ENCODE assay signal across 9 mouse cellular contexts in genomic region chr7:91090317-91090829, GRCm38 (mm10).
DNase-seq lines count a peak whose midpoint lies in the region; ATAC-seq and TF ChIP-seq lines count a peak whose summit lies in the region.
"Had no signal": no experiment of that assay in that cellular context is flagged by ENCODE, and none has a peak within 500 bp of the region (broad histone marks: within the 10 kb centered on the region; RNA-seq: fewer than 3 reads in every experiment).

No protein-coding gene starts in this region.

- H3K27ac ChIP-seq in gastrocnemius, adult 2 months = no peak overlapping the region
- H3K27ac ChIP-seq in hindbrain, embryonic 14.5 days = no peak overlapping the region
- no peak overlapping the region for H3K27ac ChIP-seq in midbrain, embryonic 13.5 days
- H3K27ac ChIP-seq in liver, embryonic 12.5 days = no peak overlapping the region

- intact Hi-C loops in gastrocnemius, adult 2 months (cut with DNase I) = no loop called here

- H3K4me3 ChIP-seq in gastrocnemius, adult 2 months = peak overlapping the region; percentile 43
- H3K4me3 ChIP-seq in hindbrain, embryonic 14.5 days (replicated peaks; ENCODE audit: low read length) = peak overlapping the region; percentile 42
- H3K4me3 ChIP-seq in midbrain, embryonic 13.5 days (replicated peaks) = peak overlapping the region; percentile 42
- no peak overlapping the region for H3K4me3 ChIP-seq in liver, embryonic 12.5 days

- TF ChIP-seq CTCF in gastrocnemius, adult 2 months (IDR thresholded peaks at IDR 0.05) = no peak

- no peaks in the 10 kb centered on the region for H3K36me3 ChIP-seq in hindbrain, embryonic 14.5 days (replicated peaks; ENCODE audit: control insufficient read depth, insufficient read depth)
- H3K36me3 ChIP-seq in midbrain, embryonic 13.5 days = no peaks in the 10 kb centered on the region
- H3K36me3 ChIP-seq in liver, embryonic 12.5 days = no peaks in the 10 kb centered on the region

- no peaks in the 10 kb centered on the region for H3K27me3 ChIP-seq in hindbrain, embryonic 14.5 days (ENCODE audit: control insufficient read depth, insufficient read depth, low read length)
- H3K27me3 ChIP-seq in midbrain, embryonic 13.5 days = peaks cover 3% of the 10 kb centered on the region; the same call in 1 of the 2 replicates
- peaks cover 13% of the 10 kb centered on the region for H3K27me3 ChIP-seq in liver, embryonic 12.5 days (replicated peaks)

- no peaks in the 10 kb centered on the region for H3K4me1 ChIP-seq in hindbrain, embryonic 14.5 days (replicated peaks; ENCODE audit: control insufficient read depth, insufficient read depth, low read length)
- peaks cover 11% of the 10 kb centered on the region for H3K4me1 ChIP-seq in midbrain, embryonic 13.5 days (replicated peaks)
- H3K4me1 ChIP-seq in liver, embryonic 12.5 days = no peaks in the 10 kb centered on the region

- WGBS in hindbrain, embryonic 14.5 days = 62% methylated on average over 5 of the region's 5 CpGs
- 60% methylated on average over 5 of the region's 5 CpGs for WGBS in midbrain, embryonic 13.5 days
- 51% methylated on average over 5 of the region's 5 CpGs for WGBS in liver, embryonic 12.5 days (ENCODE audit: insufficient replicate concordance)

- peak overlapping the region; percentile 82 for H3K4me2 ChIP-seq in hindbrain, embryonic 14.5 days (replicated peaks)
- peak overlapping the region; percentile 67 for H3K4me2 ChIP-seq in midbrain, embryonic 13.5 days (replicated peaks)
- H3K4me2 ChIP-seq in liver, embryonic 12.5 days = no peak overlapping the region

- peak overlapping the region; percentile 53 for H3K9ac ChIP-seq in hindbrain, embryonic 14.5 days
- peak overlapping the region; percentile 59 for H3K9ac ChIP-seq in midbrain, embryonic 13.5 days (replicated peaks)
- H3K9ac ChIP-seq in liver, embryonic 12.5 days = no peak overlapping the region

- ATAC-seq in hindbrain, embryonic 14.5 days (ENCODE audit: low FRiP score) = 0 out of 2 replicates have a peak, but pooled peaks have one; percentile 38
- peak; percentile 46; the same call in 1 of the 2 replicates for ATAC-seq in midbrain, embryonic 13.5 days
- no peak for ATAC-seq in liver, embryonic 12.5 days

- DNase-seq in gastrocnemius, adult 2 months = no peak
- no peak for DNase-seq in gastrocnemius, adult 18-20 months (ENCODE audit: low spot score)
- DNase-seq in Muller cell, postnatal 12 days (ENCODE audit: inconsistent ontology term) = peak; percentile 33
- DNase-seq in hindbrain, embryonic 14.5 days (ENCODE audit: low spot score) = peak; percentile 32
- DNase-seq in urinary bladder, postnatal 4 days (ENCODE audit: low spot score in 2 of 2) = no peak
- no peak for DNase-seq in cerebellum, adult 9-11 months
- DNase-seq: spleen, adult 18-20 months had no signal

- H3K9me3 ChIP-seq in hindbrain, embryonic 14.5 days (ENCODE audit: control insufficient read depth, low read length) = no peaks in the 10 kb centered on the region
- H3K9me3 ChIP-seq in midbrain, embryonic 13.5 days = no peaks in the 10 kb centered on the region
- no peaks in the 10 kb centered on the region for H3K9me3 ChIP-seq in liver, embryonic 12.5 days (replicated peaks)

Comparison
In these comparisons a context has a peak if more than half of its experiments do, and no peak if none do; other contexts are left out.
1. DNase-seq: peak in Muller cell, postnatal 12 days (single experiment) and hindbrain, embryonic 14.5 days (single experiment); none in gastrocnemius, adult 2 months (single experiment), gastrocnemius, adult 18-20 months (single experiment), urinary bladder, postnatal 4 days (0 of 2) and cerebellum, adult 9-11 months (single experiment).